Mouse (Mus musculus) G1E (cell line): ENCODE results near the gene Iyd.

ENCODE experiments used
- CTCF ChIP-seq: IDR thresholded peaks from 2 replicates; pipeline ENCODE4 v1.5.1; 2012; ENCODE audit warnings: low read depth, low read length, inconsistent platforms, mixed read lengths
- GATA1 ChIP-seq: IDR thresholded peaks from 2 replicates; pipeline ENCODE4 v1.6.1; 2012; ENCODE audit warnings: borderline replicate concordance, low read length, inconsistent platforms, mixed read lengths
- POLR2AphosphoS5 ChIP-seq: IDR thresholded peaks from 2 replicates; pipeline ENCODE4 v1.6.1; 2012; ENCODE audit warnings: low read depth, low read length, inconsistent platforms; ENCODE audit not compliant: insufficient replicate concordance
- TAL1 ChIP-seq: conservative IDR thresholded peaks from 2 replicates; pipeline ENCODE4 v1.6.1; 2012; ENCODE audit warnings: low read depth, low read length, inconsistent platforms, mixed read lengths

DNA sequence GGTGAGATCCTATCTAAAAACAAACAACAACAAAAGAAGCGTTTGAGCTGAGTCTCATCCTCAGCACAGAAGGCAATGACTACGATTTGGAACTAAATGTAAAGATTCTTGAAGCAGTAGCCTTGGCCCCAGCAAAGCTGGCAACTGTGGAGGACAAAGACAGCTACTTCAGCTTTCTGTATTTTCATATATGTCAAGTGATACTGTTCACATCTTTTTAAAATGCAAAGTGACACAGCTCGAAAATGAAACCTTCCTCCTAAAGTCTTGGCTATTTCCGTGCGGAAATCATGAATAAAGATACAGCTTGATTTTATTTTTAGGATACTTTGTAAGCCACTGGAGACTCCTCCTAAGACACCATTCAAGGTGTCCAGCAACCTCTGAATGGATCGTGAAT lies 26.1 kb upstream of the Iyd start:
- TF ChIP-seq CTCF (no peak), TAL1 (no peak), GATA1 (no peak), POLR2AphosphoS5 (no peak)
